Comparison of ENCODE assay signal across 13 mouse cellular contexts in genomic region chr5:39212550-39212949, GRCm38 (mm10).
DNase-seq lines count a peak whose midpoint lies in the region; ATAC-seq and TF ChIP-seq lines count a peak whose summit lies in the region.
"Had no signal": no experiment of that assay in that cellular context is flagged by ENCODE, and none has a peak within 500 bp of the region (broad histone marks: within the 10 kb centered on the region; RNA-seq: fewer than 3 reads in every experiment).

No protein-coding gene starts in this region.

- no peak overlapping the region for H3K4me3 ChIP-seq in forebrain, embryonic 12.5 days (replicated peaks)
- H3K4me3 ChIP-seq in hindbrain, embryonic 16.5 days (ENCODE audit: low read length), result no peak overlapping the region
- no peak overlapping the region for H3K4me3 ChIP-seq in midbrain, postnatal 0 days (ENCODE audit: low read depth, low read length)
- H3K4me3 ChIP-seq: heart, embryonic 15.5 days; limb, embryonic 13.5 days; neural tube, embryonic 13.5 days had no signal

- no peak overlapping the region for H3K9ac ChIP-seq in forebrain, embryonic 12.5 days
- H3K9ac ChIP-seq in hindbrain, embryonic 16.5 days (ENCODE audit: low read depth, low read length), result no peak overlapping the region
- no peak overlapping the region for H3K9ac ChIP-seq in midbrain, postnatal 0 days (replicated peaks; ENCODE audit: low read length, poor library complexity, severe bottlenecking)
- H3K9ac ChIP-seq: heart, embryonic 15.5 days; limb, embryonic 13.5 days; neural tube, embryonic 13.5 days had no signal

- no peaks in the 10 kb centered on the region for H3K27me3 ChIP-seq in forebrain, embryonic 12.5 days
- no peaks in the 10 kb centered on the region for H3K27me3 ChIP-seq in hindbrain, embryonic 16.5 days (replicated peaks; ENCODE audit: control insufficient read depth, insufficient read depth, low read length)
- H3K27me3 ChIP-seq in midbrain, postnatal 0 days (ENCODE audit: insufficient read depth, low read length), result no peaks in the 10 kb centered on the region
- H3K27me3 ChIP-seq: heart, embryonic 15.5 days; limb, embryonic 13.5 days; neural tube, embryonic 13.5 days had no signal

- peak; percentile 33 for DNase-seq in layer of hippocampus, adult 11-12 months (ENCODE audit: low spot score)
- DNase-seq in layer of hippocampus, postnatal 25 days (ENCODE audit: extremely low spot score in 1 of 2, low spot score in 1 of 2), result no peak
- peak; percentile 60 for DNase-seq in midbrain, postnatal 0 days (ENCODE audit: low spot score)
- no peak for DNase-seq in lung, postnatal 14 days
- DNase-seq in kidney, postnatal 36 days, result no peak
- DNase-seq: lung, adult 18-20 months; right cerebral cortex, postnatal 14 days had no signal

- no peaks in the 10 kb centered on the region for H3K36me3 ChIP-seq in forebrain, embryonic 12.5 days (replicated peaks)
- H3K36me3 ChIP-seq in hindbrain, embryonic 16.5 days (ENCODE audit: control insufficient read depth, insufficient read depth, low read length), result no peaks in the 10 kb centered on the region
- H3K36me3 ChIP-seq in midbrain, postnatal 0 days (ENCODE audit: insufficient read depth, low read length), result no peaks in the 10 kb centered on the region
- H3K36me3 ChIP-seq: heart, embryonic 15.5 days; limb, embryonic 13.5 days; neural tube, embryonic 13.5 days had no signal

- no peaks in the 10 kb centered on the region for H3K4me1 ChIP-seq in forebrain, embryonic 12.5 days
- no peaks in the 10 kb centered on the region for H3K4me1 ChIP-seq in hindbrain, embryonic 16.5 days (ENCODE audit: control insufficient read depth, insufficient read depth, low read depth, low read length)
- no peaks in the 10 kb centered on the region for H3K4me1 ChIP-seq in midbrain, postnatal 0 days (ENCODE audit: insufficient read depth, low read length)
- H3K4me1 ChIP-seq: heart, embryonic 15.5 days; limb, embryonic 13.5 days had no signal

- no peak overlapping the region for H3K4me2 ChIP-seq in forebrain, embryonic 12.5 days
- H3K4me2 ChIP-seq in hindbrain, embryonic 16.5 days (ENCODE audit: low read length), result no peak overlapping the region
- no peak overlapping the region for H3K4me2 ChIP-seq in midbrain, postnatal 0 days (ENCODE audit: low read depth, low read length, poor library complexity, severe bottlenecking)
- H3K4me2 ChIP-seq: heart, embryonic 15.5 days; limb, embryonic 13.5 days; neural tube, embryonic 13.5 days had no signal

- peak; percentile 64; the same call in 1 of the 2 replicates for ATAC-seq in forebrain, embryonic 12.5 days (ENCODE audit: low FRiP score)
- ATAC-seq in hindbrain, embryonic 16.5 days, result peak; percentile 75
- ATAC-seq in midbrain, postnatal 0 days (ENCODE audit: low FRiP score), result peak; percentile 52; the same call in 1 of the 2 replicates
- ATAC-seq in erythroid progenitor cell, adult 5-6 weeks (replicated peaks; ENCODE audit: low FRiP score, poor library complexity, severe bottlenecking), result no peak

- no peak for TF ChIP-seq CTCF in midbrain, postnatal 0 days (IDR thresholded peaks at IDR 0.05)

- no peak overlapping the region for H3K27ac ChIP-seq in forebrain, embryonic 12.5 days
- no peak overlapping the region for H3K27ac ChIP-seq in hindbrain, embryonic 16.5 days (ENCODE audit: low read depth, low read length)
- H3K27ac ChIP-seq in midbrain, postnatal 0 days (ENCODE audit: low read depth, low read length), result no peak overlapping the region
- H3K27ac ChIP-seq: heart, embryonic 15.5 days; limb, embryonic 13.5 days; neural tube, embryonic 13.5 days had no signal

- H3K9me3 ChIP-seq in forebrain, embryonic 12.5 days, result no peaks in the 10 kb centered on the region
- no peaks in the 10 kb centered on the region for H3K9me3 ChIP-seq in hindbrain, embryonic 16.5 days (ENCODE audit: control insufficient read depth, low read length)
- no peaks in the 10 kb centered on the region for H3K9me3 ChIP-seq in midbrain, postnatal 0 days (ENCODE audit: low read length)
- H3K9me3 ChIP-seq: heart, embryonic 15.5 days; limb, embryonic 13.5 days; neural tube, embryonic 13.5 days had no signal

Comparison
In these comparisons a context has a peak if more than half of its experiments do, and no peak if none do; other contexts are left out.
1. DNase-seq: peak in layer of hippocampus, adult 11-12 months (single experiment) and midbrain, postnatal 0 days (single experiment); none in layer of hippocampus, postnatal 25 days (0 of 2), lung, postnatal 14 days (single experiment) and kidney, postnatal 36 days (0 of 2).